Mouse (Mus musculus): ENCODE results near the gene Dnm2.
"Not testable (repeated sequence)": the region's sequence is repeated elsewhere in the genome, so short reads cannot be mapped to it uniquely, and the experiment has no call there.

The Dnm2 gene

GRCm38 (mm10) chr9:21456930-21457634 is 32.4 kb downstream of the Dnm2 start:
- DNase-seq = no peak

GRCm38 (mm10) chr9:21458821-21459220 is 34.1 kb downstream of the Dnm2 start:
- peak; percentile 39 to 62 for DNase-seq

GRCm38 (mm10) chr9:21460400-21460940 is 35.8 kb downstream of the Dnm2 start:
- DNase-seq = no peak

GRCm38 (mm10) chr9:21463138-21463590 is 38.5 kb downstream of the Dnm2 start:
- peak; percentile 42 to 44 for DNase-seq

GRCm38 (mm10) chr9:21463766-21464564 is 39.3 kb downstream of the Dnm2 start:
- peak; percentile 70 to 73 for DNase-seq

GRCm38 (mm10) chr9:21464565-21464928 is 39.8 kb downstream of the Dnm2 start:
- not testable (repeated sequence) for DNase-seq

- DNase-seq = peak; percentile 63 to 76
Observed at GRCm38 (mm10) chr9:21469032-21470024, 44.6 kb downstream of the Dnm2 start.

GRCm38 (mm10) chr9:21472913-21473312 is 48.2 kb downstream of the Dnm2 start:
- DNase-seq = no peak

- no peak for DNase-seq
Observed at GRCm38 (mm10) chr9:21477707-21478106, 53.0 kb downstream of the Dnm2 start.

- peak; percentile 39 to 60 for DNase-seq
Observed at GRCm38 (mm10) chr9:21484065-21484464, 59.4 kb downstream of the Dnm2 start.

- not testable (repeated sequence) for DNase-seq
Observed at GRCm38 (mm10) chr9:21488246-21488645, 63.5 kb downstream of the Dnm2 start.

GRCm38 (mm10) chr9:21490696-21491095 is 66.0 kb downstream of the Dnm2 start:
- no peak for DNase-seq

GRCm38 (mm10) chr9:21493907-21494306 is 69.2 kb downstream of the Dnm2 start:
- no peak for DNase-seq

GRCm38 (mm10) chr9:21494726-21495125 is 70.0 kb downstream of the Dnm2 start:
- no peak for DNase-seq

- no peak for DNase-seq
Observed at GRCm38 (mm10) chr9:21496308-21497049, 71.8 kb downstream of the Dnm2 start.

- no peak for DNase-seq
Observed at GRCm38 (mm10) chr9:21497050-21497542, 72.4 kb downstream of the Dnm2 start.

GRCm38 (mm10) chr9:21497664-21498063 is 73.0 kb downstream of the Dnm2 start:
- DNase-seq = no peak

- DNase-seq = no peak
Observed at GRCm38 (mm10) chr9:21498284-21498902, 73.7 kb downstream of the Dnm2 start.

GRCm38 (mm10) chr9:21503352-21503751 is 78.6 kb downstream of the Dnm2 start:
- no peak for DNase-seq

GRCm38 (mm10) chr9:21505767-21506166 is 81.1 kb downstream of the Dnm2 start:
- DNase-seq = no peak

Measured in cerebellum, postnatal 25 days (tissue).